Comparison of ENCODE assay signal across 8 mouse cellular contexts in genomic region chr17:73263077-73263501, GRCm38 (mm10).
DNase-seq lines count a peak whose midpoint lies in the region; ATAC-seq and TF ChIP-seq lines count a peak whose summit lies in the region.

No protein-coding gene starts in this region.

- H3K36me3 ChIP-seq in heart, embryonic 12.5 days = no peaks in the 10 kb centered on the region
- H3K36me3 ChIP-seq in G1E (replicated peaks) = no peaks in the 10 kb centered on the region
- no peaks in the 10 kb centered on the region for H3K36me3 ChIP-seq in hindbrain, postnatal 0 days (ENCODE audit: insufficient read depth, low read length)

- ATAC-seq in heart, embryonic 12.5 days (ENCODE audit: insufficient number of reproducible peaks, low FRiP score) = peak; percentile 59
- peak; percentile 49; the same call in 1 of the 2 replicates for ATAC-seq in G1E (ENCODE audit: extremely low read depth, insufficient number of reproducible peaks, low FRiP score, poor library complexity, severe bottlenecking)
- peak; percentile 94 for ATAC-seq in megakaryocyte progenitor cell, adult 5-6 weeks (replicated peaks; ENCODE audit: poor library complexity)
- ATAC-seq in hindbrain, postnatal 0 days = no peak

- WGBS in heart, embryonic 12.5 days = 44% methylated on average over 8 of the region's 8 CpGs
- 84% methylated on average over 8 of the region's 8 CpGs for WGBS in hindbrain, postnatal 0 days

- H3K4me1 ChIP-seq in heart, embryonic 12.5 days (replicated peaks) = peaks cover 13% of the 10 kb centered on the region
- peaks cover 11% of the 10 kb centered on the region for H3K4me1 ChIP-seq in G1E (ENCODE audit: insufficient read depth, low read depth, low read length)
- H3K4me1 ChIP-seq in hindbrain, postnatal 0 days (ENCODE audit: insufficient read depth, low read length) = 0 out of 2 replicates have a peak, but pooled peaks cover under 1% of the 10 kb centered on the region

- no peak overlapping the region for H3K9ac ChIP-seq in heart, embryonic 12.5 days
- no peak overlapping the region for H3K9ac ChIP-seq in hindbrain, postnatal 0 days (replicated peaks; ENCODE audit: low read length)

- intact Hi-C loops in heart, postnatal 14 days (cut with DNase I) = no loop called here

- H3K4me3 ChIP-seq in heart, embryonic 12.5 days = no peak overlapping the region
- no peak overlapping the region for H3K4me3 ChIP-seq in G1E (ENCODE audit: low read depth, low read length)
- H3K4me3 ChIP-seq in hindbrain, postnatal 0 days (ENCODE audit: low read length) = no peak overlapping the region

- no peak for TF ChIP-seq CTCF in G1E (IDR thresholded peaks at IDR 0.05; ENCODE audit: low read depth, low read length)
- no peak for TF ChIP-seq CTCF in hindbrain, postnatal 0 days (IDR thresholded peaks at IDR 0.05; ENCODE audit: low read depth)

- H3K9me3 ChIP-seq in heart, embryonic 12.5 days (replicated peaks) = no peaks in the 10 kb centered on the region
- peaks cover 2% of the 10 kb centered on the region; the same call in 1 of the 2 replicates for H3K9me3 ChIP-seq in G1E (replicated peaks)
- no peaks in the 10 kb centered on the region for H3K9me3 ChIP-seq in hindbrain, postnatal 0 days (ENCODE audit: low read length)

- no peak overlapping the region for H3K4me2 ChIP-seq in heart, embryonic 12.5 days
- no peak overlapping the region for H3K4me2 ChIP-seq in hindbrain, postnatal 0 days (ENCODE audit: low read depth, low read length)

- no peak overlapping the region for H3K27ac ChIP-seq in heart, embryonic 12.5 days (ENCODE audit: poor library complexity, severe bottlenecking)
- no peak overlapping the region for H3K27ac ChIP-seq in hindbrain, postnatal 0 days

- no peak for DNase-seq in heart, postnatal 14 days
- DNase-seq in G1E (ENCODE audit: low spot score) = no peak
- DNase-seq in frontal cortex, postnatal 10 days (ENCODE audit: low spot score in 2 of 2) = peak; percentile 57 to 73
- peak; percentile 48 for DNase-seq in thymus, postnatal 4 days
- no peak for DNase-seq in cerebellum, postnatal 4 days (ENCODE audit: low spot score in 2 of 2)
- no peak for DNase-seq in hindbrain, postnatal 0 days (ENCODE audit: low spot score)

- no peaks in the 10 kb centered on the region for H3K27me3 ChIP-seq in heart, embryonic 12.5 days (replicated peaks)
- peaks cover 2% of the 10 kb centered on the region; the same call in 1 of the 2 replicates for H3K27me3 ChIP-seq in G1E (ENCODE audit: insufficient read depth, low read length)
- no peaks in the 10 kb centered on the region for H3K27me3 ChIP-seq in hindbrain, postnatal 0 days (ENCODE audit: insufficient read depth, low read length)

Comparison
In these comparisons a context has a peak if more than half of its experiments do, and no peak if none do; other contexts are left out.
1. DNase-seq: peak in frontal cortex, postnatal 10 days (2 of 2) and thymus, postnatal 4 days (single experiment); none in heart, postnatal 14 days (0 of 2), G1E (single experiment), cerebellum, postnatal 4 days (0 of 2) and hindbrain, postnatal 0 days (single experiment).